21 mouse cellular contexts compared by ENCODE assay signal in the genomic region with DNA sequence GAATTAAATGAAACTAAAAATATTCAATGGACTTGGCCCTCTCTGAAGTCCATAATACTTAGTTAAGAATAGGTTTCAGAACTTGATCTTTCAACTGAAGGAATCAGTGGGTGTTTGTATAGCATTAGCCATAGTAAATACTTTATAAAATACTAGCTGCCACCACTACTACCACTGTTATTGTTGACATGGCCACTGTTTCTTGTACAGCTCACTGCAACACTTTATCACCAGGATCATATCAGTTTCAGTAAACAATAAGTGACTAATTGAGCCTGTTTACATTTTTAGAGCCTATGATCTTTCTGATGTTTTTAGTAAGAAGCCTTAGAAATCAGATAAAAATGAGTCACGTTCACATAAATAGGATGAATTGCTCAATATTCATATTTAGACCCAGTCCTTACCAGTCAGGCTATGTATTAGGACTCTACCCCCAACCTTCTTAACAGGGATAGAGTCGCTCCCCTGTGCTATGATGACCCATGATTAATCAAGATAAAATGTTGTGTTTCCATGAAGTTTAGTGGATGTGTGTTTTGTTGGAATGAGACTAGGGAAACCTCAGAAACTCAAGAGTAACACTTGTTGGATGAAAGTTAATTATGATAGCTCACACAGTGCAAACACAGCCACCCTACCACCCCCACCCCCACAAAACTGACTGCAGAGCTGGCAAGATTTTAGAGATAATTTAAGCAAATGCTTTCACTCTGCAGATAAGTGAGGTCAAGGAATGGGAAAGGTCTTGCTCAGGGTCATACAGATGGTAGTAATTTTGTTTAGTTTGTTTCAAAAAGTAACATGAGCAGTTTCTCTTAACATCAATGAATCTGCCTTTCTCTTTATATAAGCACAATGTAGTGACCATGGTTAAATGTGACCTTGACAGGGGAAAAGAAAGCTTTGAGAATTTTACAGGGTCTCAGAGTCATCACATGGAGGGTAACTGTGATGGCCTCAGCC. TPM values are rescaled to one million over a fixed set of nuclear protein-coding genes. Genes with fewer than 3 reads are reported as not detected.
DNase-seq lines count a peak whose midpoint lies in the region; ATAC-seq and TF ChIP-seq lines count a peak whose summit lies in the region.
"Had no signal": no experiment of that assay in that cellular context is flagged by ENCODE, and none has a peak within 500 bp of the region (broad histone marks: within the 10 kb centered on the region; RNA-seq: fewer than 3 reads in every experiment).

No protein-coding gene starts in this region.

- TF ChIP-seq POLR2A in liver, adult 2 months (IDR thresholded peaks at IDR 0.05; ENCODE audit: extremely low read depth, insufficient read depth, low read length) = no peak
- no peak for TF ChIP-seq POLR2A in embryonic fibroblast, embryonic 13.5 days (IDR thresholded peaks at IDR 0.05; ENCODE audit: low read depth, low read length)

- no peak overlapping the region for H3K9ac ChIP-seq in liver, adult 2 months (ENCODE audit: low read depth, low read length)
- H3K9ac ChIP-seq in intestine, postnatal 0 days (ENCODE audit: low read depth, low read length) = no peak overlapping the region
- H3K9ac ChIP-seq: embryonic facial prominence, embryonic 12.5 days; forebrain, embryonic 12.5 days; heart, embryonic 15.5 days; hindbrain, embryonic 14.5 days; intestine, embryonic 15.5 days had no signal

- H3K79me2 ChIP-seq in liver, adult 2 months (ENCODE audit: control insufficient read depth, insufficient read depth, low read length) = no peaks in the 10 kb centered on the region

- no peaks in the 10 kb centered on the region for H3K27me3 ChIP-seq in liver, adult 2 months (ENCODE audit: control insufficient read depth, insufficient read depth, low read length)
- H3K27me3 ChIP-seq in intestine, postnatal 0 days (replicated peaks; ENCODE audit: control insufficient read depth, insufficient read depth, low read length) = no peaks in the 10 kb centered on the region
- H3K27me3 ChIP-seq: embryonic facial prominence, embryonic 12.5 days; forebrain, embryonic 12.5 days; heart, embryonic 15.5 days; intestine, embryonic 15.5 days had no signal

- H3K4me2 ChIP-seq in intestine, postnatal 0 days (replicated peaks; ENCODE audit: low read depth) = no peak overlapping the region
- H3K4me2 ChIP-seq: embryonic facial prominence, embryonic 12.5 days; forebrain, embryonic 12.5 days; heart, embryonic 11.5 days; heart, embryonic 15.5 days; hindbrain, embryonic 14.5 days; intestine, embryonic 15.5 days had no signal

- no peak for TF ChIP-seq CTCF in liver, adult 2 months (IDR thresholded peaks at IDR 0.05; ENCODE audit: low read depth, low read length)
- no peak for TF ChIP-seq CTCF in embryonic fibroblast, embryonic 13.5 days (IDR thresholded peaks at IDR 0.05; ENCODE audit: borderline replicate concordance, insufficient read depth, low read length)
- no peak for TF ChIP-seq CTCF in intestine, postnatal 0 days (IDR thresholded peaks at IDR 0.05; ENCODE audit: low read depth)

- 63% methylated on average over 2 of the region's 2 CpGs for WGBS in liver, adult 2 months
- WGBS in intestine, postnatal 0 days = 55% methylated on average over 2 of the region's 2 CpGs

- no peaks in the 10 kb centered on the region; the same call in 1 of the 2 replicates for H3K4me1 ChIP-seq in liver, adult 2 months (ENCODE audit: control insufficient read depth, insufficient read depth, low read length)
- H3K4me1 ChIP-seq in embryonic fibroblast, embryonic 13.5 days (ENCODE audit: control insufficient read depth, insufficient read depth, low read length) = peaks cover 3% of the 10 kb centered on the region
- H3K4me1 ChIP-seq in intestine, postnatal 0 days (replicated peaks; ENCODE audit: control insufficient read depth, insufficient read depth, low read length) = no peaks in the 10 kb centered on the region
- H3K4me1 ChIP-seq: embryonic facial prominence, embryonic 12.5 days; forebrain, embryonic 12.5 days; heart, embryonic 15.5 days; intestine, embryonic 15.5 days had no signal

- H3K36me3 ChIP-seq in liver, adult 2 months (ENCODE audit: control insufficient read depth, insufficient read depth, low read length) = peaks cover 2% of the 10 kb centered on the region
- no peaks in the 10 kb centered on the region for H3K36me3 ChIP-seq in intestine, postnatal 0 days (ENCODE audit: control insufficient read depth, insufficient read depth)
- H3K36me3 ChIP-seq: embryonic facial prominence, embryonic 12.5 days; forebrain, embryonic 12.5 days; heart, embryonic 15.5 days; hindbrain, embryonic 10.5 days; intestine, embryonic 15.5 days had no signal

- no peak overlapping the region for H3K4me3 ChIP-seq in liver, adult 2 months (ENCODE audit: insufficient read depth, low read depth, low read length)
- no peak overlapping the region for H3K4me3 ChIP-seq in embryonic fibroblast, embryonic 13.5 days (ENCODE audit: insufficient read depth, low read length)
- H3K4me3 ChIP-seq in intestine, postnatal 0 days (ENCODE audit: low read depth, low read length) = no peak overlapping the region
- H3K4me3 ChIP-seq: embryonic facial prominence, embryonic 12.5 days; forebrain, embryonic 12.5 days; heart, adult 2 months; heart, embryonic 15.5 days; hindbrain, embryonic 10.5 days; intestine, embryonic 15.5 days had no signal

- ATAC-seq in intestine, postnatal 0 days = no peak
- ATAC-seq: forebrain, embryonic 16.5 days; intestine, embryonic 15.5 days had no signal

- H3K9me3 ChIP-seq in intestine, postnatal 0 days (ENCODE audit: control insufficient read depth) = no peaks in the 10 kb centered on the region
- H3K9me3 ChIP-seq: embryonic facial prominence, embryonic 12.5 days; forebrain, embryonic 12.5 days; heart, embryonic 15.5 days; hindbrain, embryonic 10.5 days; intestine, embryonic 15.5 days had no signal

- H3K27ac ChIP-seq in liver, adult 2 months (replicated peaks; ENCODE audit: insufficient read depth, low read depth, low read length) = no peak overlapping the region
- H3K27ac ChIP-seq in embryonic fibroblast, embryonic 13.5 days (ENCODE audit: insufficient read depth, low read length) = peak overlapping the region; percentile 65
- no peak overlapping the region for H3K27ac ChIP-seq in intestine, postnatal 0 days (ENCODE audit: low read depth, low read length)
- H3K27ac ChIP-seq: embryonic facial prominence, embryonic 12.5 days; forebrain, embryonic 12.5 days; heart, adult 2 months; heart, embryonic 15.5 days; hindbrain, embryonic 10.5 days; hindbrain, embryonic 14.5 days; intestine, embryonic 15.5 days had no signal

- DNase-seq in liver, adult 2 months (ENCODE audit: extremely low read depth, low read depth, low spot score) = peak; percentile 13
- DNase-seq in liver (no peak), 3T3-L1 (ENCODE audit: low read depth, low spot score) (peak; percentile 40)
- peak; percentile 64 for DNase-seq in embryo, embryonic 10.5 days (ENCODE audit: low spot score)
- no peak for DNase-seq in cerebellum, postnatal 14 days
- DNase-seq: adrenal gland, postnatal 10 days; cerebellum, adult 11 months; cerebellum, adult 9-10 months; gastrocnemius, postnatal 10 days; heart, adult 2 months; heart, postnatal 14 days had no signal

RNA-seq across cellular contexts. Expression of gene Hook1, which starts 57.1 kb away (rescaled TPM):
- 50.3 and 62.4 TPM in 2 replicates for total RNA-seq in liver, adult 2 months (2014; rRNA removed)
- 6.6 and 6.7 TPM in 2 replicates for polyA plus RNA-seq in liver, adult 2 months (2012; rRNA removed)
- 1.3 and 2.2 TPM in 2 replicates for polyA plus RNA-seq in embryonic fibroblast, embryonic 13.5 days (2011; ENCODE audit: insufficient read length, low read depth, missing spikeins)
- 42.5 and 45.6 TPM in 2 replicates for polyA plus RNA-seq in intestine, postnatal 0 days (2015; fragmentation: Nextera tagmentation; extraction: Ambion mirVana)

Comparison
In these comparisons a context has a peak if more than half of its experiments do, and no peak if none do; other contexts are left out.
1. DNase-seq: peak in liver, adult 2 months (single experiment), 3T3-L1 (single experiment) and embryo, embryonic 10.5 days (single experiment); none in liver (single experiment) and cerebellum, postnatal 14 days (0 of 2).